In genomic region chr10:25192180-25193073, GRCm38 (mm10) we compare ENCODE assay signal across 31 mouse cellular contexts.
DNase-seq lines count a peak whose midpoint lies in the region; ATAC-seq and TF ChIP-seq lines count a peak whose summit lies in the region.
"Had no signal": no experiment of that assay in that cellular context is flagged by ENCODE, and none has a peak within 500 bp of the region (broad histone marks: within the 10 kb centered on the region; RNA-seq: fewer than 3 reads in every experiment).

No protein-coding gene starts in this region.

- no peaks in the 10 kb centered on the region for H3K27me3 ChIP-seq in heart, embryonic 12.5 days (replicated peaks)
- no peaks in the 10 kb centered on the region for H3K27me3 ChIP-seq in intestine, postnatal 0 days (replicated peaks; ENCODE audit: control insufficient read depth, insufficient read depth, low read length)
- no peaks in the 10 kb centered on the region for H3K27me3 ChIP-seq in stomach, embryonic 16.5 days (ENCODE audit: control insufficient read depth, insufficient read depth, low read length)
- no peaks in the 10 kb centered on the region for H3K27me3 ChIP-seq in kidney, embryonic 16.5 days (ENCODE audit: insufficient read depth, low read length)
- no peaks in the 10 kb centered on the region for H3K27me3 ChIP-seq in hindbrain, embryonic 12.5 days
- H3K27me3 ChIP-seq: heart, embryonic 13.5 days; hindbrain, embryonic 15.5 days; midbrain, embryonic 13.5 days; neural tube, embryonic 15.5 days had no signal

- no peak for ATAC-seq in heart, embryonic 12.5 days (ENCODE audit: insufficient number of reproducible peaks, low FRiP score)
- ATAC-seq in intestine, postnatal 0 days: peak; percentile 97
- peak; percentile 47; the same call in 1 of the 2 replicates for ATAC-seq in stomach, embryonic 16.5 days (ENCODE audit: insufficient read depth, low FRiP score)
- ATAC-seq in kidney, embryonic 16.5 days (ENCODE audit: low FRiP score, low TSS enrichment): no peak
- no peak for ATAC-seq in hindbrain, embryonic 12.5 days (ENCODE audit: low FRiP score)
- ATAC-seq: activated CD4-positive, CD25-positive, alpha-beta regulatory T cell, adult 4 months; forebrain, embryonic 14.5 days; inflammation-experienced regulatory T-cells, adult 6 months; lung, postnatal 0 days; midbrain, embryonic 13.5 days had no signal

- H3K9ac ChIP-seq in heart, embryonic 12.5 days: no peak overlapping the region
- no peak overlapping the region for H3K9ac ChIP-seq in intestine, postnatal 0 days (ENCODE audit: low read depth, low read length)
- no peak overlapping the region for H3K9ac ChIP-seq in stomach, embryonic 16.5 days (ENCODE audit: low read length)
- H3K9ac ChIP-seq in kidney, embryonic 16.5 days (replicated peaks; ENCODE audit: low read length): no peak overlapping the region
- no peak overlapping the region for H3K9ac ChIP-seq in hindbrain, embryonic 12.5 days
- H3K9ac ChIP-seq: heart, embryonic 13.5 days; hindbrain, embryonic 15.5 days; liver, embryonic 14.5 days; midbrain, embryonic 13.5 days; neural tube, embryonic 15.5 days had no signal

- no peak for TF ChIP-seq CTCF in intestine, postnatal 0 days (IDR thresholded peaks at IDR 0.05; ENCODE audit: low read depth)

- H3K4me2 ChIP-seq in heart, embryonic 12.5 days: no peak overlapping the region
- peak overlapping the region; percentile 30; the same call in 1 of the 2 replicates for H3K4me2 ChIP-seq in intestine, postnatal 0 days (replicated peaks; ENCODE audit: low read depth)
- H3K4me2 ChIP-seq in stomach, embryonic 16.5 days (ENCODE audit: low read depth, low read length): no peak overlapping the region
- no peak overlapping the region for H3K4me2 ChIP-seq in kidney, embryonic 16.5 days (replicated peaks; ENCODE audit: low read depth, low read length)
- H3K4me2 ChIP-seq in hindbrain, embryonic 12.5 days (replicated peaks): no peak overlapping the region
- H3K4me2 ChIP-seq: heart, embryonic 13.5 days; hindbrain, embryonic 15.5 days; midbrain, embryonic 13.5 days; neural tube, embryonic 15.5 days had no signal

- no peak overlapping the region for H3K27ac ChIP-seq in heart, embryonic 12.5 days (ENCODE audit: poor library complexity, severe bottlenecking)
- peak overlapping the region; percentile 74 for H3K27ac ChIP-seq in intestine, postnatal 0 days (ENCODE audit: low read depth, low read length)
- H3K27ac ChIP-seq in stomach, embryonic 16.5 days (ENCODE audit: low read length): no peak overlapping the region
- no peak overlapping the region for H3K27ac ChIP-seq in kidney, embryonic 16.5 days (ENCODE audit: low read length)
- H3K27ac ChIP-seq in hindbrain, embryonic 12.5 days: no peak overlapping the region
- H3K27ac ChIP-seq: heart, adult 2 months; heart, embryonic 13.5 days; hindbrain, embryonic 15.5 days; liver, embryonic 14.5 days; midbrain, embryonic 13.5 days; neural tube, embryonic 15.5 days had no signal

- 79% methylated on average over 5 of the region's 5 CpGs for WGBS in heart, embryonic 12.5 days
- 47% methylated on average over 5 of the region's 5 CpGs for WGBS in intestine, postnatal 0 days
- WGBS in stomach, embryonic 16.5 days: 78% methylated on average over 5 of the region's 5 CpGs
- 83% methylated on average over 5 of the region's 5 CpGs for WGBS in kidney, embryonic 16.5 days
- 87% methylated on average over 5 of the region's 5 CpGs for WGBS in hindbrain, embryonic 12.5 days

- no peaks in the 10 kb centered on the region for H3K9me3 ChIP-seq in heart, embryonic 12.5 days (replicated peaks)
- H3K9me3 ChIP-seq in intestine, postnatal 0 days (ENCODE audit: control insufficient read depth): no peaks in the 10 kb centered on the region
- no peaks in the 10 kb centered on the region for H3K9me3 ChIP-seq in stomach, embryonic 16.5 days (replicated peaks; ENCODE audit: control insufficient read depth, low read length)
- H3K9me3 ChIP-seq in kidney, embryonic 16.5 days (ENCODE audit: low read length): 0 out of 2 replicates have a peak, but pooled peaks cover 3% of the 10 kb centered on the region
- no peaks in the 10 kb centered on the region for H3K9me3 ChIP-seq in hindbrain, embryonic 12.5 days (replicated peaks)
- H3K9me3 ChIP-seq: heart, embryonic 13.5 days; hindbrain, embryonic 15.5 days; midbrain, embryonic 13.5 days; neural tube, embryonic 15.5 days had no signal

- H3K4me1 ChIP-seq in heart, embryonic 12.5 days (replicated peaks): peaks cover 8% of the 10 kb centered on the region
- H3K4me1 ChIP-seq in intestine, postnatal 0 days (replicated peaks; ENCODE audit: control insufficient read depth, insufficient read depth, low read length): 0 out of 2 replicates have a peak, but pooled peaks cover 4% of the 10 kb centered on the region
- H3K4me1 ChIP-seq in stomach, embryonic 16.5 days (ENCODE audit: control insufficient read depth, insufficient read depth, low read length): no peaks in the 10 kb centered on the region
- H3K4me1 ChIP-seq in kidney, embryonic 16.5 days (ENCODE audit: insufficient read depth, low read length): peaks cover 12% of the 10 kb centered on the region
- H3K4me1 ChIP-seq in hindbrain, embryonic 12.5 days: 0 out of 2 replicates have a peak, but pooled peaks cover 7% of the 10 kb centered on the region
- H3K4me1 ChIP-seq: hindbrain, embryonic 15.5 days; midbrain, embryonic 13.5 days had no signal

- peak; percentile 50 for DNase-seq in heart, adult 11 months
- DNase-seq in R1 (ENCODE audit: low read depth, low spot score): peak; percentile 34
- no peak for DNase-seq in adrenal gland, adult (ENCODE audit: inconsistent age in 2 of 2, low spot score in 1 of 2)
- DNase-seq: adrenal gland, postnatal 10 days; cerebellum, adult 9-10 months; cerebellum, postnatal 36 days; gastrocnemius, postnatal 36 days; heart, adult 2 months; heart, postnatal 10 days; kidney, adult 9 months; kidney, postnatal 25 days; left cerebral cortex, postnatal 4 days; lung, postnatal 4 days; right cerebral cortex, postnatal 25 days; spleen, adult 18-20 months; thymus, postnatal 4 days had no signal

- H3K4me3 ChIP-seq in heart, embryonic 12.5 days: no peak overlapping the region
- H3K4me3 ChIP-seq in intestine, postnatal 0 days (ENCODE audit: low read depth, low read length): no peak overlapping the region
- no peak overlapping the region for H3K4me3 ChIP-seq in stomach, embryonic 16.5 days (replicated peaks; ENCODE audit: low read length)
- H3K4me3 ChIP-seq in kidney, embryonic 16.5 days (ENCODE audit: low read length): no peak overlapping the region
- no peak overlapping the region for H3K4me3 ChIP-seq in hindbrain, embryonic 12.5 days
- H3K4me3 ChIP-seq: heart, adult 2 months; heart, embryonic 13.5 days; hindbrain, embryonic 15.5 days; megakaryocyte, embryonic 14.5 days; midbrain, embryonic 13.5 days; neural tube, embryonic 15.5 days had no signal

- no peaks in the 10 kb centered on the region for H3K36me3 ChIP-seq in heart, embryonic 12.5 days
- H3K36me3 ChIP-seq in intestine, postnatal 0 days (ENCODE audit: control insufficient read depth, insufficient read depth): peaks cover 4% of the 10 kb centered on the region; the same call in 1 of the 2 replicates
- H3K36me3 ChIP-seq in stomach, embryonic 16.5 days (ENCODE audit: control insufficient read depth, insufficient read depth, low read length): no peaks in the 10 kb centered on the region
- H3K36me3 ChIP-seq in kidney, embryonic 16.5 days (ENCODE audit: insufficient read depth, low read length): no peaks in the 10 kb centered on the region
- H3K36me3 ChIP-seq in hindbrain, embryonic 12.5 days: no peaks in the 10 kb centered on the region
- H3K36me3 ChIP-seq: hindbrain, embryonic 15.5 days; midbrain, embryonic 13.5 days; neural tube, embryonic 15.5 days had no signal

Comparison
In these comparisons a context has a peak if more than half of its experiments do, and no peak if none do; other contexts are left out.
1. DNase-seq: peak in heart, adult 11 months (single experiment) and R1 (single experiment); none in adrenal gland, adult (0 of 2).
2. ATAC-seq: peak in intestine, postnatal 0 days (single experiment) and stomach, embryonic 16.5 days (single experiment); none in heart, embryonic 12.5 days (single experiment), kidney, embryonic 16.5 days (single experiment) and hindbrain, embryonic 12.5 days (single experiment).